Mouse (Mus musculus) MEL (cell line): ENCODE data around the gene Stx18. TPM values are rescaled to one million over a fixed set of nuclear protein-coding genes. Genes with fewer than 3 reads are reported as not detected.

Source experiments
- DNase-seq: peaks from one replicate; pipeline ENCODE4 v3.0.0; 2011; ENCODE audit warnings: low read depth, low spot score
- H3K27ac ChIP-seq: 2 replicates; pipeline ENCODE4 v1.5.1; 2012; ENCODE audit warnings: low read depth, mild to moderate bottlenecking, control low read depth, low read length, moderate library complexity; ENCODE audit not compliant: control insufficient read depth
- H3K27me3 ChIP-seq, 2 experiments: fragments of 150-350 bp in 1 of 2; sonication (generic) in 1 of 2; 2 replicates each; pipeline ENCODE4 v1.6.1; 2012; ENCODE audit warnings: low read length in 2 of 2, mild to moderate bottlenecking in 2 of 2, improper control_type of control experiment in 1 of 2, moderate library complexity in 1 of 2; ENCODE audit not compliant: insufficient read depth in 2 of 2, control insufficient read depth in 1 of 2
- H3K36me3 ChIP-seq, 2 experiments: 2 replicates each; pipeline ENCODE4 v1.6.1; 2012 to 2014; ENCODE audit warnings: low read length in 2 of 2, improper control_type of control experiment in 1 of 2, inconsistent platforms in 1 of 2, mild to moderate bottlenecking in 1 of 2; ENCODE audit not compliant: insufficient read depth in 2 of 2, control insufficient read depth in 1 of 2
- H3K4me1 ChIP-seq, 2 experiments: fragments of 150-350 bp in 1 of 2; sonication (generic) in 1 of 2; 2 replicates each; pipeline ENCODE4 v1.6.1; 2012; ENCODE audit warnings: low read length in 2 of 2, improper control_type of control experiment in 1 of 2, mild to moderate bottlenecking in 1 of 2; ENCODE audit not compliant: insufficient read depth in 2 of 2, control insufficient read depth in 1 of 2
- H3K4me3 ChIP-seq, 2 experiments: fragments of 150-350 bp in 1 of 2; sonication (generic) in 1 of 2; 2 replicates each; pipeline ENCODE4 v1.5.1; 2012; ENCODE audit warnings: low read depth in 2 of 2, low read length in 2 of 2, mild to moderate bottlenecking in 2 of 2, moderate library complexity in 2 of 2, control low read depth in 1 of 2, improper control_type of control experiment in 1 of 2; ENCODE audit not compliant: control insufficient read depth in 1 of 2, insufficient read depth in 1 of 2
- H3K79me2 ChIP-seq: 2 replicates; pipeline ENCODE4 v1.6.1; 2012; ENCODE audit warnings: mild to moderate bottlenecking, low read length, moderate library complexity; ENCODE audit not compliant: control insufficient read depth, poor library complexity, insufficient read depth
- H3K9ac ChIP-seq: 2 replicates; pipeline ENCODE4 v1.6.1; 2012; ENCODE audit warnings: low read depth, mild to moderate bottlenecking, control low read depth, low read length, moderate library complexity; ENCODE audit not compliant: control insufficient read depth, poor library complexity, severe bottlenecking
- H3K9me3 ChIP-seq: fragments of 150-350 bp; sonication (generic); replicated peaks from 2 replicates; pipeline ENCODE4 v1.6.1; 2012; ENCODE audit warnings: mild to moderate bottlenecking, low read length, improper control_type of control experiment, moderate library complexity; ENCODE audit not compliant: insufficient read depth
- BHLHE40 ChIP-seq: IDR thresholded peaks from 2 replicates; pipeline ENCODE4 v1.6.1; 2012; ENCODE audit warnings: low read depth, mild to moderate bottlenecking, inconsistent platforms, low read length, improper control_type of control experiment, borderline replicate concordance
- CHD1 ChIP-seq: IDR thresholded peaks from 2 replicates; pipeline ENCODE4 v1.6.1; 2012; ENCODE audit warnings: low read depth, mild to moderate bottlenecking, inconsistent platforms, low read length, improper control_type of control experiment
- E2F4 ChIP-seq: IDR thresholded peaks from 2 replicates; pipeline ENCODE4 v1.6.1; 2011; ENCODE audit warnings: low read depth, low read length, improper control_type of control experiment, borderline replicate concordance
- ELF1 ChIP-seq: IDR thresholded peaks from 2 replicates; pipeline ENCODE4 v1.6.1; 2014; ENCODE audit warnings: low read depth, mild to moderate bottlenecking, inconsistent platforms, low read length, improper control_type of control experiment, moderate library complexity
- EP300 ChIP-seq, 2 experiments: IDR thresholded peaks; 2 replicates each; pipeline ENCODE4 v1.6.1; 2011; ENCODE audit warnings: improper control_type of control experiment in 2 of 2, low read length in 2 of 2, low read depth in 1 of 2, mild to moderate bottlenecking in 1 of 2
- ETS1 ChIP-seq: IDR thresholded peaks from 2 replicates; pipeline ENCODE4 v1.6.1; 2012; ENCODE audit warnings: low read depth, mild to moderate bottlenecking, inconsistent platforms, low read length, improper control_type of control experiment, moderate library complexity
- GATA1 ChIP-seq: IDR thresholded peaks from 2 replicates; pipeline ENCODE4 v1.6.1; 2011; ENCODE audit warnings: low read depth, low read length, improper control_type of control experiment
- HCFC1 ChIP-seq: IDR thresholded peaks from 2 replicates; pipeline ENCODE4 v1.6.1; 2012; ENCODE audit warnings: low read depth, mild to moderate bottlenecking, inconsistent platforms, low read length, improper control_type of control experiment, moderate library complexity
- JUND ChIP-seq: IDR thresholded peaks from 2 replicates; pipeline ENCODE4 v1.6.1; 2011; ENCODE audit warnings: low read depth, mild to moderate bottlenecking, improper control_type of control experiment, low read length
- MAZ ChIP-seq: IDR thresholded peaks from 2 replicates; pipeline ENCODE4 v1.6.1; 2012; ENCODE audit warnings: low read depth, mild to moderate bottlenecking, inconsistent platforms, low read length, improper control_type of control experiment
- MEF2A ChIP-seq: IDR thresholded peaks from 2 replicates; pipeline ENCODE4 v1.6.1; 2014; ENCODE audit warnings: low read depth, mild to moderate bottlenecking, inconsistent platforms, low read length, improper control_type of control experiment; ENCODE audit not compliant: poor library complexity, insufficient replicate concordance, severe bottlenecking; ENCODE audit errors: extremely low read depth
- MXI1 ChIP-seq: IDR thresholded peaks from 2 replicates; pipeline ENCODE4 v1.6.1; 2011; ENCODE audit warnings: mild to moderate bottlenecking, low read depth, low read length, improper control_type of control experiment
- MYB ChIP-seq: IDR thresholded peaks from 2 replicates; pipeline ENCODE4 v1.6.1; 2011; ENCODE audit warnings: mild to moderate bottlenecking, low read depth, low read length, improper control_type of control experiment
- NELFE ChIP-seq: IDR thresholded peaks from 2 replicates; pipeline ENCODE4 v1.6.1; 2011; ENCODE audit warnings: low read depth, low read length, improper control_type of control experiment
- NRF1 ChIP-seq: IDR thresholded peaks from 2 replicates; pipeline ENCODE4 v1.6.1; 2014; ENCODE audit warnings: low read depth, mild to moderate bottlenecking, inconsistent platforms, low read length, improper control_type of control experiment, moderate library complexity; ENCODE audit not compliant: poor library complexity, insufficient read depth, severe bottlenecking
- POLR2A ChIP-seq, 2 experiments: IDR thresholded peaks; 2 replicates each; pipeline ENCODE4 v1.6.1; 2011 to 2012; ENCODE audit warnings: low read length in 2 of 2, mild to moderate bottlenecking in 2 of 2, control low read depth in 1 of 2, improper control_type of control experiment in 1 of 2, low read depth in 1 of 2, moderate library complexity in 1 of 2; ENCODE audit not compliant: control insufficient read depth in 1 of 2, insufficient read depth in 1 of 2, poor library complexity in 1 of 2
- RAD21 ChIP-seq: IDR thresholded peaks from 2 replicates; pipeline ENCODE4 v1.6.1; 2011; ENCODE audit warnings: mild to moderate bottlenecking, low read depth, low read length, improper control_type of control experiment
- RCOR1 ChIP-seq: IDR thresholded peaks from 2 replicates; pipeline ENCODE4 v1.6.1; 2012; ENCODE audit warnings: low read depth, mild to moderate bottlenecking, inconsistent platforms, low read length, improper control_type of control experiment
- SIN3A ChIP-seq: IDR thresholded peaks from 2 replicates; pipeline ENCODE4 v1.6.1; 2012; ENCODE audit warnings: low read length, improper control_type of control experiment, inconsistent platforms
- SMC3 ChIP-seq: IDR thresholded peaks from 2 replicates; pipeline ENCODE4 v1.6.1; 2011; ENCODE audit warnings: low read depth, low read length, improper control_type of control experiment
- TAL1 ChIP-seq: IDR thresholded peaks from 2 replicates; pipeline ENCODE4 v1.6.1; 2012; ENCODE audit warnings: mild to moderate bottlenecking, inconsistent platforms, low read length, moderate library complexity, mixed read lengths
- TBP ChIP-seq: IDR thresholded peaks from 2 replicates; pipeline ENCODE4 v1.8.0; 2011; ENCODE audit warnings: low read depth, low read length, improper control_type of control experiment
- TCF12 ChIP-seq: IDR thresholded peaks from 2 replicates; pipeline ENCODE4 v1.6.1; 2014; ENCODE audit warnings: low read depth, mild to moderate bottlenecking, inconsistent platforms, low read length, improper control_type of control experiment, moderate library complexity
- USF1 ChIP-seq: IDR thresholded peaks from 2 replicates; pipeline ENCODE4 v1.6.1; 2014; ENCODE audit warnings: low read depth, mild to moderate bottlenecking, inconsistent platforms, low read length, improper control_type of control experiment, moderate library complexity
- USF2 ChIP-seq, 2 experiments: IDR thresholded peaks; 2 replicates each; pipeline ENCODE4 v1.6.1; 2011 to 2012; ENCODE audit warnings: improper control_type of control experiment in 2 of 2, low read length in 2 of 2, borderline replicate concordance in 1 of 2, inconsistent platforms in 1 of 2, low read depth in 1 of 2, mild to moderate bottlenecking in 1 of 2; ENCODE audit not compliant: insufficient read depth in 1 of 2
- ZC3H11A ChIP-seq: IDR thresholded peaks from 2 replicates; pipeline ENCODE4 v1.6.1; 2012; ENCODE audit warnings: low read depth, mild to moderate bottlenecking, inconsistent platforms, low read length, improper control_type of control experiment
- ZKSCAN1 ChIP-seq: IDR thresholded peaks from 2 replicates; pipeline ENCODE4 v1.6.1; 2012; ENCODE audit warnings: low read depth, mild to moderate bottlenecking, inconsistent platforms, low read length, improper control_type of control experiment, moderate library complexity
- polyA plus RNA-seq, 2 experiments: library from polyadenylated mRNA; stranded (reverse) in 1 of 2; unstranded in 1 of 2; fragments of >175 nt in 1 of 2; fragments of >200 nt in 1 of 2; gene quantifications; 2 replicates each; pipeline versions ENCODE4 v1.2.1 to v1.2.4; 2012; ENCODE audit warnings: low replicate concordance in 2 of 2, low read depth in 1 of 2; ENCODE audit not compliant: insufficient read length in 2 of 2, insufficient read depth in 1 of 2, missing spikeins in 1 of 2
- total RNA-seq: library from RNA; depleted of rRNA; stranded (reverse); fragments of 300-350 nt; gene quantifications from 2 replicates; pipeline ENCODE4 v1.2.3, GENCODE M21; 2012

The Stx18 gene
- total and polyA plus RNA-seq, 3 experiments: 44.0 to 44.4 TPM; not detected in 1

DNA sequence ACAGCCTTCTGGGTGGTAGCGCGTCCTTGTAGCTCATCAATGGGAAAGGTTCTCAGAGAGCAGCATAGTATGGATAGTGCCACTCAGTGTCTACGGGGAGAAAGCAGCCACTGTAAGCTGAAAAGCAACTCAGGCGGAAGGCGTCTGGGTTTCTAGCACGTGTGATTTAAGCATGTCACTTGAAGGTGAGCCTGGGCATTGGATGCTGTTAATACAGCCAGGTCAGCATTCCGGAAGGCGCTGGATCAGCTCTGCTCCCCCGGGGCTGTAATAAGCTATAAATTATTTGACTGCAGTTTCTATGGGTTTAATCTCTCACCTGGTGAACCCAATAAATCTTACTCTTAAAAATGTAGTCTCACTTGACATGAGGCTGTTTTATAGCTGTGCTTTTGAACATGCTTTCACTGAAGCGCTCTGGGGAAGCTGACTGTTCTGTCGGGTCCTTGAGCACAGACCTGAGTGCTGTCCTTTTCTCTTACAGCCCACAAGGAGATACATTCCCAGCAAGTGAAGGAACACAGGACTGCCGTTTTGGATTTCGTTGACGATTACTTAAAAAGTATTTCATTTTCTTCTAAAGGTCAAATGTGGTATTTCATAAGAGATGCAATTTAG, 67.6 kb downstream of the Stx18 start:
- TF ChIP-seq HCFC1 (no peak), E2F4 (no peak), CHD1 (no peak), MYB (no peak), NRF1 (no peak), RCOR1 (no peak), ETS1 (no peak), MXI1 (no peak), TAL1 (no peak), SIN3A (no peak), EP300 (IDR thresholded peaks at IDR 0.05; ENCODE audit: low read depth in 1 of 2, low read length in 2 of 2) (no peak), ZKSCAN1 (no peak), GATA1 (no peak), TCF12 (no peak), JUND (no peak), ELF1 (no peak), POLR2A (IDR thresholded peaks at IDR 0.05; ENCODE audit: control insufficient read depth in 1 of 2, insufficient read depth in 1 of 2, low read depth in 1 of 2, low read length in 2 of 2, poor library complexity in 1 of 2) (no peak), USF1 (no peak)
- DNase-seq: no peak
- no peaks in the 10 kb centered on the region for H3K9me3 ChIP-seq
- H3K79me2 ChIP-seq: no peaks in the 10 kb centered on the region
- no peaks in the 10 kb centered on the region for H3K4me1 ChIP-seq
- no peak overlapping the region for H3K9ac ChIP-seq
- H3K4me3 ChIP-seq: no peak overlapping the region
- H3K27me3 ChIP-seq: no peaks in the 10 kb centered on the region
- peaks cover 0 to 2% of the 10 kb centered on the region in 2 experiments; a peak in 2 of 4 replicates for H3K36me3 ChIP-seq
- no peak overlapping the region for H3K27ac ChIP-seq

GRCm38 (mm10) chr5:38106807-38107206, 68.3 kb downstream of the Stx18 start:
- TF ChIP-seq ETS1 (no peak), BHLHE40 (no peak), GATA1 (no peak), SIN3A (no peak), RAD21 (no peak), NELFE (no peak), TBP (no peak), POLR2A (IDR thresholded peaks at IDR 0.05; ENCODE audit: control insufficient read depth in 1 of 2, insufficient read depth in 1 of 2, low read depth in 1 of 2, low read length in 2 of 2, poor library complexity in 1 of 2) (no peak), ZC3H11A (no peak), MAZ (no peak), SMC3 (no peak), HCFC1 (no peak), EP300 (IDR thresholded peaks at IDR 0.05; ENCODE audit: low read depth in 1 of 2, low read length in 2 of 2) (no peak), USF1 (no peak), MEF2A (no peak), USF2 (IDR thresholded peaks at IDR 0.05; ENCODE audit: borderline replicate concordance in 1 of 2, insufficient read depth in 1 of 2, low read depth in 1 of 2, low read length in 2 of 2) (no peak), CHD1 (no peak)
- Histone ChIP-seq H3K4me1 (no peaks in the 10 kb centered on the region), H3K27me3 (no peaks in the 10 kb centered on the region), H3K79me2 (no peaks in the 10 kb centered on the region), H3K36me3 (peaks cover 0 to 2% of the 10 kb centered on the region in 2 experiments; a peak in 2 of 4 replicates), H3K4me3 (no peak overlapping the region), H3K9ac (no peak overlapping the region), H3K9me3 (no peaks in the 10 kb centered on the region), H3K27ac (no peak overlapping the region)
- DNase-seq: no peak
